Mouse (Mus musculus) bone marrow macrophage, adult 2 months (primary cell): ENCODE results near the gene Pex3. TPM values are rescaled to one million over a fixed set of nuclear protein-coding genes. Genes with fewer than 3 reads are reported as not detected.

ENCODE experiments used
- H3K27ac ChIP-seq: 2 replicates; pipeline ENCODE4 v1.5.1; 2012; ENCODE audit warnings: low read depth, low read length; ENCODE audit not compliant: insufficient read depth
- H3K4me1 ChIP-seq: 2 replicates; pipeline ENCODE4 v1.6.1; 2012; ENCODE audit warnings: low read length; ENCODE audit not compliant: control insufficient read depth, insufficient read depth
- H3K4me3 ChIP-seq: 2 replicates; pipeline ENCODE4 v1.5.1; 2012; ENCODE audit warnings: mild to moderate bottlenecking, low read length, moderate library complexity; ENCODE audit not compliant: insufficient read depth
- CTCF ChIP-seq: IDR thresholded peaks from 2 replicates; pipeline ENCODE4 v1.5.1; 2012; ENCODE audit warnings: low read depth, mild to moderate bottlenecking, low read length, moderate library complexity
- POLR2A ChIP-seq: IDR thresholded peaks from 2 replicates; pipeline ENCODE4 v1.6.1; 2012; ENCODE audit warnings: mild to moderate bottlenecking, low read depth, low read length, borderline replicate concordance
- polyA plus RNA-seq: library from polyadenylated mRNA; stranded (reverse); fragments of >200 nt; gene quantifications from 2 replicates; pipeline ENCODE4 v1.2.4, GENCODE M21; 2012; ENCODE audit not compliant: missing spikeins, insufficient read depth, insufficient read length

The Pex3 gene
- polyA plus RNA-seq, result 17.1 and 19.6 TPM in 2 replicates

DNA sequence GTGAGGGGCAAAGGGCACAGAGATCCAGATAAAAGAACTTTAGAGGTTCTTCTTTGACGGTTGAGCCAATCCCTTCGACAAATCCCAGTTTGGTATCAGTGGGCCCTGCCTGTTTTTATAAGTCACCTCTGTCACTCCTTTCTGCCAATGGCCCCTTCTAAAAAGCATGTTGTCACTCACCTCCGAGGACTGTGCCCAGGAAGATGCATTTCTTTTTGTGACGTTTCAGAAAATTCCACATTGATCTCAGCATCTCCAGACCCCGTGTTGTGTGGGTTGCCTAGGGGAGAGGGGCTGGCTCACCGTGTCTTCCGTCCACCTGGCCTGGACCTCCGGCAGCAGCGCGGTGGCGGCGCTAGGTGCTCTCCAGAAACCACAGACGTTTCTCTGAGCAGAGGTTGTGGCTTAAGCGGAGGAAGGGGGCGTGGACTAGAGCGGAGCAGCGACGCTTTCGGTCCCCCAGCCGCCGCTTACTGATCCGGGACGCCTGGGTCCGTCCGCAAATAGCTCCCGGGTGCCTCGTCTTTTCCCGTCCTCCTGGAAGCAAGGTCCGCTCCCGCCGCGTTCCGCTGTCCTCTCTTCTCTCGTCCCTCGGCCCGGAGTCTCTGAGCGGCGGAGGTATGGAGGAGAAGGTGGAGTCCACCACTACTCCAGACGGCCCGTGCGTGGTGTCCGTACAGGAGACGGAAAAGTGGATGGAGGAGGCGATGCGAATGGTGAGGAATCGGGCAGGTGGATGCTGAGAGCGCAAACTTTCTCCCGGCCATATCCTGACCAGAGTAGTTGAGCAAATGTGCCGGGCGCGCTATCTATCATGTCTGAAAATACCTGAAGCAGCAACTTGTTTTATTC is at the start of gene Pex3, which contains the start of gene Adat2:
TSS of gene Pex3 (minus strand) at position 497 of the 852 bp plus-strand sequence.
TSS of gene Adat2 (plus strand) at position 249 of the 852 bp plus-strand sequence.
- Histone ChIP-seq H3K27ac (no peak within 1 kb of the TSS), H3K4me1 (peaks cover 5% of the 10 kb centered on the region; the same call in 1 of the 2 replicates), H3K4me3 (peak within 1 kb of the TSS; percentile 69)
- TF ChIP-seq CTCF (no peak), POLR2A (no peak)

DNA sequence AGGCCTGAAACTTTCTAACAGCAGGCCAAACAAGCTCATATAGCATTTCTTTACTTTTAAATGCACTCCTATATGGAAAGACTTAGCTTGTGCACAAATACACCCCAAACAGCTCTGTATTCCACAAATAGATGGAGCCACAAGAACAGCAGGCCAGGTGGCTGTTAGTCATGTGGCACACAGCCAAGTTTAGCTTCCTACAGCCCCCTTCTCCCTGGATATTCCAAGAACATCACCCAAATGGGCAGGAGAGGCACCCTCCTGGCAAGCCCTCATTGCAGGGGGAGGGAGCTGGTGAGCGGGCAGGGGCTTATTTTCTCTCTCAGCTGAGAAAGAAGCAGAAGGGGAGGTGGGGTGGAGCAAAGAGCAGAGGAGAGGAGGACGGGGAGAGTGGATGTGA is 48.0 kb upstream of the Pex3 start:
- no peaks in the 10 kb centered on the region for H3K4me1 ChIP-seq
- no peak overlapping the region for H3K27ac ChIP-seq
- no peak overlapping the region for H3K4me3 ChIP-seq
- TF ChIP-seq POLR2A, result no peak
- TF ChIP-seq CTCF, result no peak

DNA sequence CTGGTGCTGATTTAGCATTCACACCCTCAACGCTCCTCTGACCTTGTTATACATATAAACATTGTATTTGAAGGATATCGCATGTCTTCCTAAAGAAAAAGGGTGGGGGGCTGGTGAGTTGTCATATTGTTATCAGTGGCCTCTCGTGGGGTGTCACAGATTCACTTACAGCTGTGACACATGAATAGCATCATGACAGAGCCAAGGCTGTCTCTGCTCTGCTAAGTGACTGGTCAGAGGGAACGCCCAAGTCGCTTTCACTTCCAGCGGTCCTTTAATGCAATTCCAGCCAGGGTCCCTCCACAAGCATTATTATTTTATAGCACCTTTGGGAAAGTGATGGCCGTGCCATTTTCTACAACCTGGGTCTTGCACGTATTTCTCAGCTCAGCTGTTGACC is 44.5 kb upstream of the Pex3 start:
- Histone ChIP-seq H3K4me3 (no peak overlapping the region), H3K27ac (no peak overlapping the region), H3K4me1 (no peaks in the 10 kb centered on the region)
- no peak for TF ChIP-seq CTCF
- TF ChIP-seq POLR2A, result no peak

GRCm38 (mm10) chr10:13596866-13597265 is 43.9 kb upstream of the Pex3 start:
- TF ChIP-seq POLR2A (no peak), CTCF (no peak)
- no peak overlapping the region for H3K27ac ChIP-seq
- no peak overlapping the region for H3K4me3 ChIP-seq
- no peaks in the 10 kb centered on the region for H3K4me1 ChIP-seq

DNA sequence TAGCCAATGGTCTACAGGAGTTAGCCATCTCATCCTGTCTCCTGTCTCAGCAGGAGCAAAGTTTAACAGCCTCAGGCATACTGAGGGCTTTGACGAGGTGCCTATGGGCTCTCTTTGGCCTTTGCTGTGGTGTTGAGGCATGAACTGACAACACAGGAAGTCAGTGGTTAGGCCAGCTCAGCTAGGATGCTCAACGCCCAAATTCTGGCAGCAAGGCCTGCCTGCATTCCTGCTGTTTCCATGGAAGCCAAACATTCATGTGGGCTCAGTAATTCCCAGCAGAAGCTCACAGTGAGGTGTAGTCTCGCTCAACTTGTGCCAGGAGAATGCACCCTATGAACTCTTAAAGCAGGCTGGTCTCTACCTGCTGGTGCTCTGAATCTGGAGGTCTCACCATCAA is 43.1 kb upstream of the Pex3 start:
- no peak overlapping the region for H3K27ac ChIP-seq
- no peak overlapping the region for H3K4me3 ChIP-seq
- TF ChIP-seq CTCF, result no peak
- no peaks in the 10 kb centered on the region for H3K4me1 ChIP-seq

- H3K27ac ChIP-seq, result no peak overlapping the region
- no peaks in the 10 kb centered on the region for H3K4me1 ChIP-seq
- no peak overlapping the region for H3K4me3 ChIP-seq
- TF ChIP-seq CTCF (no peak), POLR2A (no peak)
Measured at GRCm38 (mm10) chr10:13593529-13593928, 40.6 kb upstream of the Pex3 start.

DNA sequence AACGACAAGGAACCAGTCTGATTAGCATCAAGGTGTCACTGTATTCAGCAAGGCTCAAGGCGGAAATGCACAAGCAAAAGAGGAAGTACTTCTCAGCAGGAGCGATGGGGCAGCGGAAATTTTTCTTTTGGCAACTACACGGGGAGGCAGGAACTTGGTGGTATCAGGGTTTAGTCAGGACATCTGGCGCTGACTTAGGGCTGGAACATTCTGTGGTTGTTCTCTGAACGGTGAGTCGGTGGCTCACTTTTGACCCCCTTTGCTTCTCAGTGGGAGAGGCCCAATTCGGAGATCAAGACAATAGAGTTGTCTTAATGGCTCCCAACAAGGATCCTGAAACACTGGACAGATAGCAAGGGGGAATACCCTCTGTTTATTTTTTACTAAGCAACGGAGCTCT is 39.3 kb upstream of the Pex3 start:
- Histone ChIP-seq H3K4me3 (no peak overlapping the region), H3K27ac (no peak overlapping the region), H3K4me1 (no peaks in the 10 kb centered on the region)
- TF ChIP-seq CTCF (no peak), POLR2A (no peak)

DNA sequence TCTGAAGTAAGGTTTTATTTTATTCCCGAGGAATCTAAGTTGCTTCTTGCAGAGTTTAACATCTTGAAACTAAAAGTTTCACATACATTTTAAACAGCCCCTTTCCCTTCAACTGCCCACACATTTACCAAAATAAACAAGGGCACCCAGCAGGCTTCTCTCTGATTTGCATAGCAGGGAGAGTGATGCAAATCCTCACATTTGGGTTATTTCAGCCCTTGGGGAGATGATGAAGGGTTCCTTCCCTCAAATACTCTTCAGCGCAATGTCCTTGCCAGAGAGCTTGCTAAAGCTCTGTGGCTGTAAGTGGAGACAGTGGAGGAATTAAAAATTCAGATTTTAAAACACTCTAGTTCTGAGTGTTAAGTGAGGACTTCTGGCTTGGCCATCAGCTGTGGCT is 35.0 kb upstream of the Pex3 start:
- Histone ChIP-seq H3K27ac (no peak overlapping the region), H3K4me1 (no peaks in the 10 kb centered on the region), H3K4me3 (no peak overlapping the region)
- no peak for TF ChIP-seq CTCF
- no peak for TF ChIP-seq POLR2A

DNA sequence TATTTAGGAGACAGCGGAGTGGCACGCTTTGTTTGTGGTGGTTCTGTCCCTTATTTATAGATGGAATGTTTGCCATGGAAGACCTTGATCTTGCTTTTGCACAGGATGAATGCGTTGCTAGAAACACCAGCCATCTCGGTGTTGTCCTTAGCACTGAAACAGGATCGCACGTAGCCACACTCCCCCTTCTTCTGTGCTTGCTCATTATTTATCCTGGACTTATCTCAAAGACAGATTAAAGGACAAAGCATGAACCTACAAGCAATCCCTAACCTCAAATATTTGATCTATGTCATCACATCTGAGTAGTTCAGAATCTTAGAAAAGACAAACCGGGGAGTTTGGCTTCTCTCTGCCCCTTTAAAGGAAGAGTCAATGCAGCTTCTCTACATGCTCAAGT is 24.2 kb upstream of the Pex3 start:
- Histone ChIP-seq H3K27ac (no peak overlapping the region), H3K4me3 (no peak overlapping the region), H3K4me1 (no peaks in the 10 kb centered on the region)
- TF ChIP-seq POLR2A (no peak), CTCF (no peak)

- Histone ChIP-seq H3K4me3 (no peak overlapping the region), H3K27ac (no peak overlapping the region), H3K4me1 (no peaks in the 10 kb centered on the region)
- no peak for TF ChIP-seq POLR2A
- TF ChIP-seq CTCF, result no peak
Measured at GRCm38 (mm10) chr10:13572410-13572809, 19.5 kb upstream of the Pex3 start.
